Mouse (Mus musculus): ENCODE results near the gene Dpp4. TPM values are rescaled to one million over a fixed set of nuclear protein-coding genes. Genes with fewer than 3 reads are reported as not detected.

Gene Dpp4
- polyA plus RNA-seq, 1 experiment from 2014 or later = 0.88 TPM

DNA sequence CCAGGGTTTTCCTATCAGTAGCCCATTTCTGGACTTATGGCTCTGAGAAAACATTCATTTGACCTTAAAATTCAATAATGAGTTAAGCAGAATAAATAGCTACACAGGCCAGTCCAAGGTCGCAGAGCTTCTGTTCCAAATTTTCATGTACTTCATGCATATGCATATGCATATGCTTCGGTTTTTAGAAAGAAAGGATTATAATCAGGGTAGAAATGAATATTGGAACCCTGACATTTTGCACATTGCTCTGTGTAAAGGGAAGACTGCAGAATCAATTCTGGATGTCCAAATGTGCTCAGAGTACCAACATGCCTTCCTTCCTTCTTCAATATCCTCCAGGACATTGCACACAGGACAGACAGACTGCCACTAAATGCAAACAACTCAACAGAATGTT, 104.6 kb downstream of the Dpp4 start:
- no peak overlapping the region for H3K9ac ChIP-seq (replicated peaks; ENCODE audit: low read depth, low read length)
- H3K27ac ChIP-seq (ENCODE audit: low read depth, low read length) = no peak overlapping the region
- no peaks in the 10 kb centered on the region for H3K27me3 ChIP-seq (ENCODE audit: control insufficient read depth, insufficient read depth, low read length)
- H3K9me3 ChIP-seq (ENCODE audit: control insufficient read depth, low read length) = no peaks in the 10 kb centered on the region
- no peaks in the 10 kb centered on the region for H3K36me3 ChIP-seq (ENCODE audit: control insufficient read depth, insufficient read depth, low read length)
- no peak overlapping the region for H3K4me3 ChIP-seq (ENCODE audit: low read depth, low read length)
- 81% methylated on average over 2 of the region's 2 CpGs for WGBS
- H3K4me1 ChIP-seq (ENCODE audit: control insufficient read depth, insufficient read depth, low read length) = no peaks in the 10 kb centered on the region
- H3K4me2 ChIP-seq (ENCODE audit: low read depth, low read length) = no peak overlapping the region
- ATAC-seq (ENCODE audit: low read depth) = no peak

DNA sequence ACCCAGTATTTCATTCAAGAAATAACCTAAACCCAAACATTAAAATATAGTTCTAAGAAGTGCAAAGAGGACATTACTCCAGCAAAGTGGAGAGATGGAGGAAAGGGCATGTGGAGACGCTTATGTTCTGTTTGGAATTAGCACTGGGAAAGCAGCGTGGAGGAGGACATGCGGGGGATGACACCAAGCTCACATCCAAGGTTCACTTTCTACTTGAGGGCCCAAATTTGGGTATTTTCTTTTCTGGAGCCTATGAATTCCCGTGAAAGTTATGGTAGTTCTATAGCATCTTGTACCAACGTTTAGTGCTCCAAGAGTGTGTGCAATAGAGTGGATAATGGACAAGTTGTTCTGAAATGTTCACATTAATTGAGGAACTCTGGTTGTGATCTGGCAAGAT, 105.1 kb downstream of the Dpp4 start:
- H3K9me3 ChIP-seq (ENCODE audit: control insufficient read depth, low read length) = no peaks in the 10 kb centered on the region
- H3K27ac ChIP-seq (ENCODE audit: low read depth, low read length) = no peak overlapping the region
- no peak overlapping the region for H3K9ac ChIP-seq (replicated peaks; ENCODE audit: low read depth, low read length)
- no peaks in the 10 kb centered on the region for H3K4me1 ChIP-seq (ENCODE audit: control insufficient read depth, insufficient read depth, low read length)
- H3K27me3 ChIP-seq (ENCODE audit: control insufficient read depth, insufficient read depth, low read length) = no peaks in the 10 kb centered on the region
- no peak overlapping the region for H3K4me3 ChIP-seq (ENCODE audit: low read depth, low read length)
- H3K36me3 ChIP-seq (ENCODE audit: control insufficient read depth, insufficient read depth, low read length) = no peaks in the 10 kb centered on the region
- ATAC-seq (ENCODE audit: low read depth) = no peak
- 91% methylated on average over 5 of the region's 5 CpGs for WGBS
- no peak overlapping the region for H3K4me2 ChIP-seq (ENCODE audit: low read depth, low read length)

DNA sequence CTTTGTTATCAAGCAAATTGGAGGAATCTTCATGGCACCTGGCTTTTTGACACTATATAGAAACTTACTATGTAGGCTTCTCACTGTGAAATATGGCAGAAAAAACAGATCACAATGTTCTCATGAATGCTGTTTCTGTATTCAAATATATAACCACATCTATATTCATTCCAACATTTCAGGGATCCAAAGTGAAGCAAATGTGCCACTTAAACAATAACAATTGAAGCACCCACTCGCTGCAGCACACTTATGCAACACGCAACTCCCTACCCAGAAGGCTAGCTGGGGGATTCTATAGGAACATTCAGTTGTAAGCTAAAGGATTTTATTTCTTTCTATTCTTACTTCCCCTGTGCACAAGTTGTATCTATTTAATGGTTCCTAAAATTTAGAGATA, 110.3 kb downstream of the Dpp4 start:
- H3K4me2 ChIP-seq (ENCODE audit: low read depth, low read length) = no peak overlapping the region
- no peak for ATAC-seq (ENCODE audit: low read depth)

DNA sequence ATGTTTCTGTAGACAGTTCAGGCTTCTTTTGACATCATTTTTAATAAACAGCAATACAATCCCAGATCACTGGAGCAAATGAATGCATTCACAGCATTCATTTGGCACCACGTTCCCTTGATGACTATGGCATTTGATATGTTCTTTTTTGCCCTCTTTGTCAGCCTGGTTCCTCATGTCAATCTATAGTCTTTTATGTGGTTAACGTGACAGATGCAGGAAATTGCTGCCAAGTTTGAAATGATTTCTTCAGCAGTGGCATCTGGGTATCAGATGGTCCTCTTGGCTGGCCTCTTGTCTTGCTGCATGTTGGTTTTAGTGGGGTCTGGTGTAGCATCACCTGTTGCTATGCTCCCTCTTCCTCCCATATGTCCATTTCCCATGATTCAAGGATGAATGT, 118.2 kb downstream of the Dpp4 start:
- ATAC-seq (ENCODE audit: low read depth) = no peak
- Histone ChIP-seq H3K9me3 (ENCODE audit: control insufficient read depth, low read length) (no peaks in the 10 kb centered on the region), H3K27ac (ENCODE audit: low read depth, low read length) (no peak overlapping the region), H3K27me3 (ENCODE audit: control insufficient read depth, insufficient read depth, low read length) (no peaks in the 10 kb centered on the region), H3K4me1 (ENCODE audit: control insufficient read depth, insufficient read depth, low read length) (no peaks in the 10 kb centered on the region), H3K9ac (replicated peaks; ENCODE audit: low read depth, low read length) (no peak overlapping the region), H3K36me3 (ENCODE audit: control insufficient read depth, insufficient read depth, low read length) (no peaks in the 10 kb centered on the region), H3K4me2 (ENCODE audit: low read depth, low read length) (no peak overlapping the region), H3K4me3 (ENCODE audit: low read depth, low read length) (no peak overlapping the region)
- 54% methylated on average over 2 of the region's 2 CpGs for WGBS

More for the DNA sequence above, 110.3 kb downstream of the Dpp4 start:
- Histone ChIP-seq H3K9ac (replicated peaks; ENCODE audit: low read depth, low read length) (no peak overlapping the region), H3K9me3 (ENCODE audit: control insufficient read depth, low read length) (no peaks in the 10 kb centered on the region), H3K36me3 (ENCODE audit: control insufficient read depth, insufficient read depth, low read length) (no peaks in the 10 kb centered on the region), H3K4me3 (ENCODE audit: low read depth, low read length) (no peak overlapping the region), H3K27me3 (ENCODE audit: control insufficient read depth, insufficient read depth, low read length) (no peaks in the 10 kb centered on the region), H3K4me1 (ENCODE audit: control insufficient read depth, insufficient read depth, low read length) (no peaks in the 10 kb centered on the region), H3K27ac (ENCODE audit: low read depth, low read length) (no peak overlapping the region)
- WGBS = 95% methylated on average over 2 of the region's 2 CpGs

DNA sequence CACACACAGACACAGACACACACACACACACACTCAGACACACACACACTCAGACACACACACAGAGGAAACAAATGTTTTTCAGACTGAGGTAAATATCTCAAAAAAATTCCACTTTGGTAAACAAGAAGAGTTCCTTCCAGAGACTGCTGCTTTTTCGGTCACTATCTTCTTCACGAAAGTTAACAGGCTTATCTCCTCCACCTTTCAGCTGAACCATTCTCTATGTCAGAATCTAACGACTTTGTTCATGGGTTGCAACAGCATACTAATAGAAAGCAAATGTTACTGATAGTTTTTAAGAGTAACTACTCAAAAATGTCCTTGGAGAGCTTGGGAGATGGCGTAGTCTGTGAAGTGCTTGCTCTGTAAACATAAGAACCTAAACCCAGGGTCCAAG, 124.5 kb downstream of the Dpp4 start:
- no peak for ATAC-seq (ENCODE audit: low read depth)
- Histone ChIP-seq H3K4me1 (ENCODE audit: control insufficient read depth, insufficient read depth, low read length) (no peaks in the 10 kb centered on the region), H3K4me3 (ENCODE audit: low read depth, low read length) (no peak overlapping the region), H3K36me3 (ENCODE audit: control insufficient read depth, insufficient read depth, low read length) (no peaks in the 10 kb centered on the region), H3K4me2 (ENCODE audit: low read depth, low read length) (no peak overlapping the region), H3K9me3 (ENCODE audit: control insufficient read depth, low read length) (no peaks in the 10 kb centered on the region), H3K9ac (replicated peaks; ENCODE audit: low read depth, low read length) (no peak overlapping the region), H3K27me3 (ENCODE audit: control insufficient read depth, insufficient read depth, low read length) (no peaks in the 10 kb centered on the region), H3K27ac (ENCODE audit: low read depth, low read length) (no peak overlapping the region)
- WGBS = 82% methylated on average over 4 of the region's 4 CpGs

DNA sequence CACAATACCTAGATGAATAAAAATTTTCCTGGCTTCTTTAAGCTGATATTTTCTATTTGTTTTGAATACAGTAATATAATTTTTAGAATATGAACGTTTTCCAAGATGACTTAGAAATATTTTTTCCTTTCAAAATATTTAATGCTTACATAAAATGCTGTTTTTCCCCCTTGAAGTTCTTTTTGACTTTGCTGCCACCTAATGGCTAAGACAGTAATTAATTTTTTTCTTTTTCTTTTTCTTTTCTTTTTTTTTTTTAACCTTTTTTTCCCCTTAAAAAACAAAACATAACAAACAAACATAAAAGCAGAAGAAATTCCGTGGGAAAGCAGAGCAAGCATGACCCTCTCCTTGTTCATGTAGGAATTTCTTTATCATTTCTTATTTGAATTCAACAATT, 126.2 kb downstream of the Dpp4 start:
- no peak overlapping the region for H3K27ac ChIP-seq (ENCODE audit: low read depth, low read length)
- WGBS = under 1% methylated on average over 2 of the region's 2 CpGs
- H3K4me1 ChIP-seq (ENCODE audit: control insufficient read depth, insufficient read depth, low read length) = no peaks in the 10 kb centered on the region
- no peaks in the 10 kb centered on the region for H3K36me3 ChIP-seq (ENCODE audit: control insufficient read depth, insufficient read depth, low read length)
- no peak overlapping the region for H3K4me3 ChIP-seq (ENCODE audit: low read depth, low read length)
- H3K4me2 ChIP-seq (ENCODE audit: low read depth, low read length) = no peak overlapping the region
- no peak for ATAC-seq (ENCODE audit: low read depth)
- no peaks in the 10 kb centered on the region for H3K27me3 ChIP-seq (ENCODE audit: control insufficient read depth, insufficient read depth, low read length)
- no peaks in the 10 kb centered on the region for H3K9me3 ChIP-seq (ENCODE audit: control insufficient read depth, low read length)
- no peak overlapping the region for H3K9ac ChIP-seq (replicated peaks; ENCODE audit: low read depth, low read length)

DNA sequence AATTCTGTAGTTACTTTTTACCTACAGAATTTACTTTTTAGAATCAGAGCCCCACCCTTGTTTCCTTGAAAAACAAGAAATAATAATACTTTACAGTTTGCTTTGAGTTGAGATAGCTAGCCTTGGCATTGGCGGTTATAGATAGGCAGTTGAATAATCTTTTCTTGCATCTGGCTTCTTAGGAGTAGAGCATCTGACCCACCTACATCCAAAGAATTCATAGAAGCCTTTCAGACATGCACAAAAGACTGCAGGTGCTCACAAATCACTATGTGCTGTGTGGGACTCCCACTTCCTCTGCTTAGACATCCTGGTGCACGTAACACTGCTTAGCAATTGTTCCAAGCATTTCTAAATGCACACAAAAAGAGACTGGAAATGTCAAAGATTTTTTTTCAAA, 127.0 kb downstream of the Dpp4 start:
- Histone ChIP-seq H3K9me3 (ENCODE audit: control insufficient read depth, low read length) (no peaks in the 10 kb centered on the region), H3K4me3 (ENCODE audit: low read depth, low read length) (no peak overlapping the region), H3K9ac (replicated peaks; ENCODE audit: low read depth, low read length) (no peak overlapping the region), H3K27ac (ENCODE audit: low read depth, low read length) (no peak overlapping the region), H3K4me2 (ENCODE audit: low read depth, low read length) (no peak overlapping the region), H3K4me1 (ENCODE audit: control insufficient read depth, insufficient read depth, low read length) (no peaks in the 10 kb centered on the region), H3K36me3 (ENCODE audit: control insufficient read depth, insufficient read depth, low read length) (no peaks in the 10 kb centered on the region), H3K27me3 (ENCODE audit: control insufficient read depth, insufficient read depth, low read length) (no peaks in the 10 kb centered on the region)
- ATAC-seq (ENCODE audit: low read depth) = no peak
- WGBS = 87% methylated on average over 2 of the region's 2 CpGs

Other genes starting within 250 kb of the Dpp4 start
- 0.21 TPM in 1 of 2 replicates, not detected in the other for gene Gcg, start 71.4 kb upstream of the Dpp4 start, polyA plus RNA-seq (2014; fragmentation: Nextera tagmentation; extraction: Ambion mirVana)
- 0.40 and 2.0 TPM in 2 replicates for gene Fap, start 161.8 kb upstream of the Dpp4 start, polyA plus RNA-seq (2014; fragmentation: Nextera tagmentation; extraction: Ambion mirVana)
- 0.47 and 0.80 TPM in 2 replicates for gene Ifih1, start 234.0 kb upstream of the Dpp4 start, polyA plus RNA-seq (2014; fragmentation: Nextera tagmentation; extraction: Ambion mirVana)

Measured in neural tube, embryonic 14.5 days (tissue).